Mouse (Mus musculus): ENCODE results near the gene Lclat1. TPM values are rescaled to one million over a fixed set of nuclear protein-coding genes. Genes with fewer than 3 reads are reported as not detected.

Gene Lclat1
- polyA plus RNA-seq, 1 experiment from 2014 or later = 9.2 TPM

DNA sequence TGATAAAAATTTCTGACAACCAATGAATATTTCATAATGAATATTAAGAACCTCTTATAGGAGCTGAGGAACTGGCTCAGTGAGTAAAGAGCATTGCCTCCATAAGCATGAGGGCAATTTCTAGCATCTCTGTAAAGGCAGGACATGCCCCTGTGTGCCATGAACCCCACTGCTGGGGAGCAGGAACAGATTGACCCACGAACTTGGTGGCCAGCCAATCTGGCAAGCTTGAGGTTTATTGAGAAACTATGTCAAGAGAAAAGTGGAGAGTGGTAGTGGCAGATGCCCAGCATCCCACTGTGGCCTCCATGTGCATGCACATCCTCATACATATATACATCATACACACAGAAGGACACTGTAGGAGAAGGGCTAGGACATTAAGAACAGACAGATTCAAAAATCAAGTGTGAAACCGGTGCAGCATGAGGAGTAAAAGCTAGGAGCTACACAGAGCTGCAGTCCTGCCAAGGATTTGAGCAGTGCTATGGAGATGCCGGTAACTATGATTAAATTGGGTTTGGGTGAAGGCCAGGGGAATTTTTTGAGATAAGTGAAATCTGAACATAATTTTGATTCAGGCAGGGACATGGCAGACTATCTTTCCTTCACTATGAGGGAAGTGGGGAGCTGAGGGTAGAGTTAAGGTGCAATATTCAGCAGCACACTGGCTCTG, 129.5 kb downstream of the Lclat1 start:
- Histone ChIP-seq H3K36me3 (no peaks in the 10 kb centered on the region), H3K4me2 (no peak overlapping the region), H3K9ac (no peak overlapping the region), H3K4me3 (no peak overlapping the region), H3K4me1 (0 out of 2 replicates have a peak, but pooled peaks cover 6% of the 10 kb centered on the region), H3K9me3 (no peaks in the 10 kb centered on the region), H3K27ac (no peak overlapping the region), H3K27me3 (no peaks in the 10 kb centered on the region)
- 72% methylated on average over 3 of the region's 3 CpGs for WGBS
- no peak for ATAC-seq (ENCODE audit: insufficient number of reproducible peaks, low FRiP score, low TSS enrichment, low read depth)

DNA sequence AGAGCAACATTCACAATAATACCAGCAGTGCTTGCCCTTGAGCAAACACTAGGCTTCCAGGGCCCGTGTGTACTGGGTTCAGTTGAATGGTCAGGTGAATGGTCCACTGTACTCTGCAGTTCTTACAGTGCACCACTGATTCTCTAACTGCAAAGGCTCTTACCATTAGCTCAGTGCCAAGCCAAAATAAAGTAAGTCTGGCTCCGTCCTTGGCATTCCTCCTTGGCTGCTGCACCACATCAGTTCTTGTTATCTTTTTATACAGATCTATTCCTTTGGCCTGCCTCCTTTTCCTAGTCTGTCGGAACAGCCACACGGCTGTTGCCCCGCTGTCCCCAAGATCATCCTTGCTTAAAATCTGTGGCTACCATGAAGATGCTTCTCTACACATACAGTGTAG, 130.7 kb downstream of the Lclat1 start:
- H3K4me2 ChIP-seq = no peak overlapping the region
- WGBS = 83% methylated on average over 5 of the region's 5 CpGs
- no peak for ATAC-seq (ENCODE audit: insufficient number of reproducible peaks, low FRiP score, low TSS enrichment, low read depth)

DNA sequence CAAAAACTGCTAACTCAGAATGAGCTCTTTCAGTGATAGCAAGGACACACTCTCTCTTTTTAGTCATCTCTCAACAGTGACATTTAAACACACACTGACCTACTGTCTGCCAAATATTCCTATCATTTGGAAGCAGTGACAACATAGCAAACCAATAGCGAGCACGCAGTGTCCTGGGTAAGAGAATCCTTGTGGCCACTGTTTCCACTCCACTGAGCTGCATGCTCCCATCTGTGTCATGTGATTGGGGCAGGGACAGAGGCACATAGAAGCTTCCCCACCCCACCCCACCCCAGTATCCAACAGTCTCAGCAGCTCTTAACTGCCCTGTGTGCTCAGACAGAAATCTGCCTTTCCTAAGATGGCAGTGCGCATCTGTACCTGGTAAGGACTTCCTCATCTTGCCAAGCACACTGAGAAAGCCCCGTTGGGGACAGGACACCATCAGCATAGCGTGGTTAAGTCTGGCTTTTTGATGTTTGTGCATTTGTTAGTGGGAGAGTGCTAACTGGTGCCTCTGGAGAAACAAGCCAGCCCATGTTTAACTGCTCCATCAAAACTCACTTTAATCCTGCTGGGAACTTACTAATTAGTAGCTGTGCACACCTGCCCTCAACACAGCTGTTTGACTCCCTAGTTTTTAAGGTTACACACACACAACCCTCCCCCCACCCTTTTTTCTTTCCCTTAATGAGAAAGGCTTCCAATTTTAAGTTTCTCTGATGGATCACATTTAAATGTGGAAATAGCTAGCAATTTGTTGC, 133.5 kb downstream of the Lclat1 start:
- H3K9me3 ChIP-seq = no peaks in the 10 kb centered on the region
- ATAC-seq (ENCODE audit: insufficient number of reproducible peaks, low FRiP score, low TSS enrichment, low read depth) = no peak
- H3K36me3 ChIP-seq = no peaks in the 10 kb centered on the region
- H3K27me3 ChIP-seq = no peaks in the 10 kb centered on the region
- H3K4me2 ChIP-seq = no peak overlapping the region
- WGBS = 41% methylated on average over 5 of the region's 5 CpGs
- 0 out of 2 replicates have a peak, but pooled peaks cover 6% of the 10 kb centered on the region for H3K4me1 ChIP-seq
- no peak overlapping the region for H3K9ac ChIP-seq
- H3K27ac ChIP-seq = no peak overlapping the region
- no peak overlapping the region for H3K4me3 ChIP-seq

More for the DNA sequence above, 130.7 kb downstream of the Lclat1 start:
- no peaks in the 10 kb centered on the region for H3K9me3 ChIP-seq
- H3K27ac ChIP-seq = no peak overlapping the region
- no peaks in the 10 kb centered on the region for H3K27me3 ChIP-seq
- H3K36me3 ChIP-seq = no peaks in the 10 kb centered on the region
- no peak overlapping the region for H3K4me3 ChIP-seq
- H3K9ac ChIP-seq = no peak overlapping the region
- 0 out of 2 replicates have a peak, but pooled peaks cover 6% of the 10 kb centered on the region for H3K4me1 ChIP-seq

DNA sequence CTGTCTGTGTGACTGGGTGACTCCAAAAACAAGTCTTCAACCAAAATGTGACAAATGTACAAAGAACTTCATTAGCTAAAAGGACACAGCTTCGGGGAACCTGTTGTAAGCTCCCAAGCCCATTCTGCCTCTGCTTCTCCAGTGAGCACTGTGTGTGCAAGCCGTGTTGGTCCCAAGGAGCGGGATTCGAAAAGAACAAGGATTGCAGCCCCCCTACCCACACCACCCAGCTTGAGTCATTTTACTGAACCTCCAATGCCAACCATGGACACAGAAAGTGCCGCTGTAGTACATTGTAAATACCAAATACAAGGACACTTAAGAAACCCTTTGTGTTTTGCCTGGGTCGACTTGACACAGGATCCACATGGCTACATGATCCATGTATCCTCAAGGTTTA, 135.9 kb downstream of the Lclat1 start:
- Histone ChIP-seq H3K27ac (no peak overlapping the region), H3K9ac (no peak overlapping the region), H3K9me3 (no peaks in the 10 kb centered on the region), H3K4me1 (no peaks in the 10 kb centered on the region), H3K4me2 (no peak overlapping the region), H3K4me3 (no peak overlapping the region), H3K36me3 (no peaks in the 10 kb centered on the region), H3K27me3 (no peaks in the 10 kb centered on the region)
- 93% methylated on average over 6 of the region's 6 CpGs for WGBS
- ATAC-seq (ENCODE audit: insufficient number of reproducible peaks, low FRiP score, low TSS enrichment, low read depth) = no peak

DNA sequence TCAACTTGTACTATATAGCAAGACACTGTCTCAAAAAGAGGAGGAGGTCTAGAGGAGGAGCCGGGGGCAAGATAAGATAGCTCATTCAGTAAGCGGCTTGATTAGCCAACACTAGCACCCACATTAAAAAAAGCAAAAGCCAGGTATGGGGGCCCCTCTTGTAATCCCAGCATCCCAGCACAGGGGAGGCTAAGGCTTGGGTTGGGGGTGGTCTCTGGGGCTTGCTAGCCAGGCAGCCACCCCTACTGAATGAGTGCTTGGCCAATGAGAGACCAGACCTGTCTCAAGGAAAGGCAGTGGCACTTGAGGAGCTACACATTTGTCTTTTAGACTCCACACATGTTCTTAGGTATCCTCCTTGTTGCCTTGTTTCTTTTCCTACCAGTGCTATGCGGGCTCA, 136.8 kb downstream of the Lclat1 start:
- no peak for ATAC-seq (ENCODE audit: insufficient number of reproducible peaks, low FRiP score, low TSS enrichment, low read depth)
- H3K9ac ChIP-seq = no peak overlapping the region
- 91% methylated on average over 3 of the region's 3 CpGs for WGBS
- H3K4me2 ChIP-seq = no peak overlapping the region
- H3K27me3 ChIP-seq = no peaks in the 10 kb centered on the region
- H3K27ac ChIP-seq = no peak overlapping the region
- H3K36me3 ChIP-seq = no peaks in the 10 kb centered on the region
- H3K9me3 ChIP-seq = no peaks in the 10 kb centered on the region
- no peak overlapping the region for H3K4me3 ChIP-seq
- no peaks in the 10 kb centered on the region for H3K4me1 ChIP-seq

DNA sequence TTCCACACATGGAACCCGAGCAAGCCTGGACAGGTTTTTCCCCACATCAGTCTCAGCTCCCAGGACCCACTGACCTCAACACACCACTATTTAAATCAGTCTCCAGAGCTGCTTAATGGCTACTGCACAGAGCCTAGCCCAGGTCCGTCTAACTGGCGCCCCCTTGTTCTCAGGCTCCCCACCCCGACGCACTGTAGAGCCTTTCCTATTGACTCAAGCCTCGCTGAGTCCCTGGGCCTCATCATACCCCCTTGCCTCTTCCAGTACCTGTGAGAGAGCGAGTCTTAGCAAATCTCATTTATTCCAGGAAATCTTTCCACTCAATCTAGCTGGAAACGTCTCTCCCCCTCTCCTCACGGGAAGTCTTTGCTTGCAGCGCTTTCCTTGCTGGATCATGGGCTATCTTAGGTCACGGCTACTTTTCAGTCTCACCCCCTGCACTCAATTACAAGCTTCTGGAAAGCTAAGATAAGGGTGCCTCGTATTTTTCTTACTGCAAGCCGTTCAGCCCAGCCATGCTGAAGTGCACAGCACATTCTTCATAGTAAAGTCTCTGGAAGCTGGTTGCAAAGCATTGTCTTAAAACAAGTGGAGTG, 137.4 kb downstream of the Lclat1 start:
- H3K4me2 ChIP-seq = no peak overlapping the region
- ATAC-seq (ENCODE audit: insufficient number of reproducible peaks, low FRiP score, low TSS enrichment, low read depth) = no peak
- 65% methylated on average over 13 of the region's 13 CpGs for WGBS
- no peak overlapping the region for H3K4me3 ChIP-seq
- no peaks in the 10 kb centered on the region for H3K36me3 ChIP-seq
- no peak overlapping the region for H3K27ac ChIP-seq
- H3K27me3 ChIP-seq = no peaks in the 10 kb centered on the region
- no peak overlapping the region for H3K9ac ChIP-seq
- H3K4me1 ChIP-seq = no peaks in the 10 kb centered on the region
- H3K9me3 ChIP-seq = no peaks in the 10 kb centered on the region

DNA sequence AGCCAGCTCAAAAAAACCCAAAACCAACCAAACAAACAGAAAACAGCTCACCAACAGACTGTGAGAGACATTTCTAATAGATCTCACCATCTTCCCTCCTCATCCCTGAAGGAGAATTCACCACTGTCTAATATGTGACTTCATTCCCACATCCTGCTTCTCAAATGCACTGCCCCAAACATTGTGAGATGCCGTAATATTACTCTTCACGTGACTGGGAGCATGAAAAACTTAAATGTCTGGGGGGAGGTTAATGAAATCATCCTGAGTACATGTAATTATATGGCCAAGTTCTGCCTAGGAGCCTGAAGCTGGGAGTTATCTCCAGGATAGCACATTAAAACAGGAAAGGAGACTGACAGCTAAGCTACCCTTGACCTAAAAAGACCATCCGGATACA, 138.3 kb downstream of the Lclat1 start:
- no peak for ATAC-seq (ENCODE audit: insufficient number of reproducible peaks, low FRiP score, low TSS enrichment, low read depth)

GRCm38 (mm10) chr17:73246926-73247325, 139.1 kb downstream of the Lclat1 start:
- 93% methylated on average over 2 of the region's 2 CpGs for WGBS

More for the DNA sequence above, 138.3 kb downstream of the Lclat1 start:
- Histone ChIP-seq H3K27ac (no peak overlapping the region), H3K4me1 (no peaks in the 10 kb centered on the region), H3K36me3 (no peaks in the 10 kb centered on the region), H3K4me2 (no peak overlapping the region), H3K4me3 (no peak overlapping the region), H3K9me3 (no peaks in the 10 kb centered on the region), H3K9ac (no peak overlapping the region), H3K27me3 (no peaks in the 10 kb centered on the region)
- 72% methylated on average over 3 of the region's 3 CpGs for WGBS

GRCm38 (mm10) chr17:73247758-73248157, 140.0 kb downstream of the Lclat1 start:
- ATAC-seq (ENCODE audit: insufficient number of reproducible peaks, low FRiP score, low TSS enrichment, low read depth) = no peak
- no peaks in the 10 kb centered on the region for H3K27me3 ChIP-seq
- H3K36me3 ChIP-seq = no peaks in the 10 kb centered on the region
- no peak overlapping the region for H3K9ac ChIP-seq
- no peak overlapping the region for H3K4me3 ChIP-seq
- H3K9me3 ChIP-seq = no peaks in the 10 kb centered on the region
- H3K4me2 ChIP-seq = no peak overlapping the region
- 81% methylated on average over 14 of the region's 14 CpGs for WGBS
- H3K4me1 ChIP-seq = no peaks in the 10 kb centered on the region
- H3K27ac ChIP-seq = no peak overlapping the region

More at GRCm38 (mm10) chr17:73246926-73247325, 139.1 kb downstream of the Lclat1 start:
- H3K4me1 ChIP-seq = no peaks in the 10 kb centered on the region
- no peak for ATAC-seq (ENCODE audit: insufficient number of reproducible peaks, low FRiP score, low TSS enrichment, low read depth)
- H3K4me3 ChIP-seq = no peak overlapping the region
- no peak overlapping the region for H3K4me2 ChIP-seq
- no peaks in the 10 kb centered on the region for H3K27me3 ChIP-seq
- no peaks in the 10 kb centered on the region for H3K9me3 ChIP-seq
- H3K9ac ChIP-seq = no peak overlapping the region
- no peak overlapping the region for H3K27ac ChIP-seq
- H3K36me3 ChIP-seq = no peaks in the 10 kb centered on the region

DNA sequence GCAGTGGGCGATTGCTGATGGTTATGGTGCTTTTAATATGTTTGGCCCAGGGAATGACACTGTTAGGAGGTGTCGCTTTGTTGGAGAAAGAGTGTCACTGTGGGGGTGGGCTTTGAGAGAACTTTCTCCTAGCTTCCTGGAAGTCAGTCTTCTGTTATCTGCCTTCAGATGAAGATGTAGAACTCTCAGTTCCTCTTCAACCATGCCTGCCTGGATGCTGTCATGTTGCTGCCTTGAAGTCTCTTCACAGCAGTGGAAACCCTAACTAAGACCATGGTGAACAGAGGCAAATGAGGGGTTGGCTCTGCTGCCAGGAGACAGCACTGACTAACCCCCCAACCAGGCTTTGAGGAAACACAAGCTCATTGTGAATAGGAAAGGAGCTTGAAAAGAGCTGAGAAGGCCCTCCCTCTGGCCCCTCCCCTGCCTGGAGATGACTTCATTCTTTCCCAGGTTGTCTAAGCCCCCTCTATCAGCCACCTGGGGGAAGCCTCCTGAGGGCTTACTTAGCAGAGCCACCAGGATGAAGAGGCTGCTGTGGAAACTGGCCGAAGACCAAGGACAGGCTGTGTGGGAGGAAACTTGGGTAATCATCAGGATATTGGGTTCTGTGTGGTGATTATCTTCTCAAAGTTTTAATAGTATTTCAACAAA, 142.8 kb downstream of the Lclat1 start:
- Histone ChIP-seq H3K4me2 (no peak overlapping the region), H3K9me3 (no peaks in the 10 kb centered on the region), H3K9ac (no peak overlapping the region), H3K36me3 (no peaks in the 10 kb centered on the region), H3K27ac (no peak overlapping the region), H3K4me1 (no peaks in the 10 kb centered on the region), H3K4me3 (no peak overlapping the region), H3K27me3 (no peaks in the 10 kb centered on the region)
- 88% methylated on average over 3 of the region's 3 CpGs for WGBS
- ATAC-seq (ENCODE audit: insufficient number of reproducible peaks, low FRiP score, low TSS enrichment, low read depth) = no peak

GRCm38 (mm10) chr17:73251142-73251502, 143.3 kb downstream of the Lclat1 start:
- H3K27me3 ChIP-seq = no peaks in the 10 kb centered on the region
- no peaks in the 10 kb centered on the region for H3K36me3 ChIP-seq
- WGBS = 65% methylated on average over 8 of the region's 8 CpGs
- ATAC-seq (ENCODE audit: insufficient number of reproducible peaks, low FRiP score, low TSS enrichment, low read depth) = no peak
- H3K27ac ChIP-seq = no peak overlapping the region
- no peak overlapping the region for H3K4me3 ChIP-seq
- no peak overlapping the region for H3K4me2 ChIP-seq
- no peak overlapping the region for H3K9ac ChIP-seq
- no peaks in the 10 kb centered on the region for H3K4me1 ChIP-seq
- no peaks in the 10 kb centered on the region for H3K9me3 ChIP-seq

Measured in limb, embryonic 15.5 days (tissue).